9 mouse cellular contexts compared by ENCODE assay signal in genomic region chr2:153434880-153435831, GRCm38 (mm10). TPM values are rescaled to one million over a fixed set of nuclear protein-coding genes. Genes with fewer than 3 reads are reported as not detected.
DNase-seq lines count a peak whose midpoint lies in the region; ATAC-seq lines count a peak whose summit lies in the region.
"Had no signal": no experiment of that assay in that cellular context is flagged by ENCODE, and none has a peak within 500 bp of the region (broad histone marks: within the 10 kb centered on the region; RNA-seq: fewer than 3 reads in every experiment).

No protein-coding gene starts in this region.

- intact Hi-C loops in left cerebral cortex, postnatal 14 days (cut with DNase I) = no loop called here

- H3K4me2 ChIP-seq in heart, embryonic 15.5 days = no peak overlapping the region
- H3K4me2 ChIP-seq in stomach, embryonic 14.5 days (replicated peaks; ENCODE audit: low read depth, low read length) = no peak overlapping the region

- peaks cover 75% of the 10 kb centered on the region for H3K4me1 ChIP-seq in heart, embryonic 15.5 days (replicated peaks)
- H3K4me1 ChIP-seq in stomach, embryonic 14.5 days (ENCODE audit: control insufficient read depth, insufficient read depth, low read length) = peaks cover 63% of the 10 kb centered on the region

- 48% methylated on average over 9 of the region's 9 CpGs for WGBS in heart, embryonic 15.5 days
- WGBS in stomach, embryonic 14.5 days = 25% methylated on average over 9 of the region's 9 CpGs

- no peak overlapping the region for H3K4me3 ChIP-seq in heart, embryonic 15.5 days
- H3K4me3 ChIP-seq in stomach, embryonic 14.5 days (ENCODE audit: low read depth, low read length) = no peak overlapping the region

- peak overlapping the region; percentile 94 for H3K27ac ChIP-seq in heart, embryonic 15.5 days
- H3K27ac ChIP-seq in stomach, embryonic 14.5 days (ENCODE audit: low read length) = peak overlapping the region; percentile 85; the same call in 1 of the 2 replicates

- no peaks in the 10 kb centered on the region for H3K27me3 ChIP-seq in heart, embryonic 15.5 days
- H3K27me3 ChIP-seq in stomach, embryonic 14.5 days (ENCODE audit: control insufficient read depth, insufficient read depth, low read length) = no peaks in the 10 kb centered on the region

- no peaks in the 10 kb centered on the region for H3K9me3 ChIP-seq in heart, embryonic 15.5 days (replicated peaks)
- no peaks in the 10 kb centered on the region for H3K9me3 ChIP-seq in stomach, embryonic 14.5 days (ENCODE audit: control insufficient read depth, low read depth, low read length)

- ATAC-seq in heart, embryonic 15.5 days (replicated peaks; ENCODE audit: insufficient number of reproducible peaks, insufficient read depth, low FRiP score, low read depth) = no peak
- peak; percentile 64; the same call in 1 of the 2 replicates for ATAC-seq in stomach, embryonic 14.5 days (ENCODE audit: insufficient number of reproducible peaks, insufficient read depth, low FRiP score, low read depth)

- H3K36me3 ChIP-seq in heart, embryonic 15.5 days = peaks cover 7% of the 10 kb centered on the region; the same call in 1 of the 2 replicates
- peaks cover 17% of the 10 kb centered on the region for H3K36me3 ChIP-seq in stomach, embryonic 14.5 days (ENCODE audit: control insufficient read depth, insufficient read depth, low read length)

- no peak overlapping the region; the same call in 1 of the 2 replicates for H3K9ac ChIP-seq in heart, embryonic 15.5 days
- H3K9ac ChIP-seq in stomach, embryonic 14.5 days (replicated peaks; ENCODE audit: low read depth, low read length) = no peak overlapping the region

- DNase-seq in adrenal gland, postnatal 10 days = peak; percentile 71
- DNase-seq in adrenal gland, postnatal 4 days (ENCODE audit: low spot score in 2 of 2) = no peak
- peak; percentile 48 for DNase-seq in R1 (ENCODE audit: low read depth, low spot score)
- peak; percentile 78 to 89 for DNase-seq in kidney, postnatal 25 days
- DNase-seq in left cerebral cortex, postnatal 14 days (ENCODE audit: low spot score in 2 of 2) = no peak
- DNase-seq in spleen, postnatal 36 days (ENCODE audit: low spot score in 2 of 2) = no peak

RNA-seq across cellular contexts. Expression of gene 4930404H24Rik, which starts 57.4 kb away (rescaled TPM):
- not detected for total RNA-seq in adrenal gland, postnatal 10 days (2021)
- not detected for total RNA-seq in adrenal gland, postnatal 4 days (2021)
- polyA plus RNA-seq in heart, embryonic 15.5 days (2015; fragmentation: Nextera tagmentation; extraction: Ambion mirVana) = not detected in 2 replicates
- polyA plus RNA-seq in stomach, embryonic 14.5 days (2014; fragmentation: Nextera tagmentation; extraction: Ambion mirVana) = not detected in 2 replicates
- 1 to 10 TPM in 1 of 2 experiments, not detected in 1; 1.4 TPM for total RNA-seq in left cerebral cortex, postnatal 14 days (2021)
- polyA plus RNA-seq: brain, embryonic 14.5 days had no signal

Comparison
In these comparisons a context has a peak if more than half of its experiments do, and no peak if none do; other contexts are left out.
1. DNase-seq: peak in adrenal gland, postnatal 10 days (single experiment), R1 (single experiment) and kidney, postnatal 25 days (2 of 2); none in adrenal gland, postnatal 4 days (0 of 2), left cerebral cortex, postnatal 14 days (0 of 2) and spleen, postnatal 36 days (0 of 2).